Mouse (Mus musculus): ENCODE measurements around the gene Pmm1.
A peak's percentile ranks its signal among the peaks of the same experiment; 100 is the strongest.
"Not testable (repeated sequence)": the region's sequence is repeated elsewhere in the genome, so short reads cannot be mapped to it uniquely, and the experiment has no call there.

Gene Pmm1

DNA sequence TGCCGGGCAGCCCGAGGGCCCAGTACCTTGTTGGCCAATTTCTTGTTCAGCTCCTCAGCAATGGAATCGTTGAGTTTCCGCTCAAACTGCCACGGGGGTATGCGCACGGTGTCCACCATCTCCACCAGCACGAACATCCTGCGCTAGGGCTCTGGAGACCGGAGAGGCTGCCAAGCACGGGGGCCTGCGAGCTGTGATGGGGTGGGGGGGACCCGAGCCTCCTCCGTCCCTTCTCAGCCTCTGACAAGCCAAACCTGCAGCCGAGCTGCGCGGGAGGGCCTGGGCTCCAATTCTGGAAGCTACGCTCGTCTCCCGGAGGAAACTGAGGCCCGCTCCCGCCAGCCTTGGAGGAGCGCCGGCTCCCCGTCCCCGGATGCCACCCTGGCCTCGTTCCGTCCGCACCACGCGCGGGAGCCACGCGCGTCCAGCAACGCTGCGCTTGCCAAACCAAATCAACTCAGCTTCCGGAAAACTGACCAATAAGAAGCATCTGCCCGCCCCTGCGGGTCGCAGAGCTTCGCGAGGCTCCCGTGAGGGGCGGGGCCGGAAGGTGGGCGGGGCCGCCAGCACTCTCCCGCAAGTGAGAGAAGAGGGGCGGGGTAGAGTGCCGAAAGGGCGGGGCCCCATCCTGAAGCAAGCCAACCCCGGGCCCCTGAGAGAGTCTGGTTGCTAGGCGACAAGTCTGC lies 34.8 kb downstream of the Pmm1 start, which contains the start of gene Polr3h:
Gene Polr3h (minus strand): TSS at position 481 of the 686 bp plus-strand sequence.
- peak; percentile 99 for DNase-seq

DNA sequence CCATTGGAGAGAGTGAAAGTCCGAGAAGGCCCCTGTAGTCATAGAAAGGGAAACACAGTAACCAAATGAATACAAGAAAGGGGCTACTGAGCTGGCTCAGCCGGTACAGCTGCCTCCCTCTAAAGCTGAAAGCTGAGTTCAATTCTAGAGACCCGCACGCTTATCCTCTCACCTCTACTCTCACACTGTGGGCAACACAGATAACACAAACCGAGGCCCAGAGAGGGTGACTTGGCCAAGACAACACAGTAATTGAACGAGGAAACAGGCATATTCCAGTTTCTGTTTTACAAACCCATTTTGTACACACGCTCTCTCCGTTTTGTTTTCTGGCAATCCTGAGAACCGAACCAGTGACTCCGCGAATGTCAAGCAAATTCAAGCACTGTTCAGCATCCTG lies 35.8 kb downstream of the Pmm1 start:
- no peak for DNase-seq

DNA sequence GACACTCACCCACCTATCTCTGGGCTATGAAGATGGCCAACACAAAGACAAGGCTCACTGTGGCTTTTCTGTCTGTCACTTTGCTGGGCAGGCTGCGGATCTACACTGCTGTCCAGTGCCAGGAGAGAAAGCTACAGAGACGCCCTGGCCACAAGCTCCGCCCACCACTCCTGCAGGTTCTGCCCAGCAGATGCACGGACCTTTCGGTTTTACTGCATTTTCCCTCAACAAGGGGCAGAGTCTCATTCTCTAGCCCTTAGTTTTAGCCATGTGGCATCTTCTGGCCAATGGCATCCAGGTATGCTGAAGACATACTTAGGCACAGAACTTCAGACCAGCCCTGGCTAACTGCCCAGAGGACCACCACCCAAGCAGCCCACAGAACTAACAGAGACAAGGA lies 39.5 kb downstream of the Pmm1 start:
- DNase-seq = no peak

DNA sequence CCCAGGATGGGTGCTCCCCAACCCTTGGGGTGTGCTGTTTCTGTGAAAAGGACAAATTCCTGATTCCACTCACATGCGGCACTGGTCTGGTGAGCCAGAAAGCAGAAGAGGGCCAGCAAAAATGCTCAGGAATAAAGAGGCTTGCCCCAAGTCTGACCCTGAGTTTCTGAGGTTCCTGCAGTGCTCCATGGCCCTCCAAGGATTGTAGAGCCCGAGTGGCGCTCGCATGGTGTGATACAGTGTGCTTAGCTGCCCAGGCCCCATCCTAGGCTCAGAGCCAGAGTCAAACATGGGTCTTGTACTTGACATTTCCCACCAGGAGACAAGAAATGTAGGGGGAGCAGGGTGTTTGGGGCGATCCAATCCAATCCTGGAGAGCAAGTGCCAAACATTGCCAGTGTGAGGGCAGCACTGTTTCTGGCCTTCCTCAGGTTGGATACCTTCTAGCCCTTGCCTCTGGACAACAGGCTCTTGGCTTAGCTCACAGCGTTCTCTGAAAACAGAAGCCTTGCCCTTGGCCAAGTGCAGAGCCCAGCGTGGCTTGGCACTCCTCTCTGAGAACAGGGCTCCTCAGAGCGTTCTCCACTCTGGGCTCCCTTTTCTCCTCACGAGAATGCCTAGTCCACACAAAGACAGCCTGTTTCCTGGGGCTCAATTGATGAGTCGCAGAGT lies 40.0 kb downstream of the Pmm1 start:
- DNase-seq = no peak

DNA sequence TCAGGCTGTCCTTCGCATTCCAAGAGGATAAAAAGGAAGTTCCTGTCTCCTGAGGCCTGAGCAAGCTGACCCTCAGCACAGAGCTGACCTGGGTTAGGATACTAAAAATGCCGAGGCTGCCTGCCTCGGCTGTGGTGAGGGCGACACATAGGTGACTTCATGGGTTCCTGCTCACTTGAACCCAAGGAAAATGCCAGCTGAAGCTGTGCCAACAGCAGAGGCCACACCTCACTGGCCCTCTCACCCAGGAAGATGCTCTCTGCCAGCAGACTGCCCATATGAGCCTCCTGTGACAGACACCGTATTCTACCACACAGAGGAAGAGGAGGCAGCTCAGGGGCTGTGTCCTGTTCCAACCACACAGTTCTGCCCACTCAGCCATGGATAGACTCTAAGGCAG lies 41.7 kb downstream of the Pmm1 start:
- DNase-seq = no peak

DNA sequence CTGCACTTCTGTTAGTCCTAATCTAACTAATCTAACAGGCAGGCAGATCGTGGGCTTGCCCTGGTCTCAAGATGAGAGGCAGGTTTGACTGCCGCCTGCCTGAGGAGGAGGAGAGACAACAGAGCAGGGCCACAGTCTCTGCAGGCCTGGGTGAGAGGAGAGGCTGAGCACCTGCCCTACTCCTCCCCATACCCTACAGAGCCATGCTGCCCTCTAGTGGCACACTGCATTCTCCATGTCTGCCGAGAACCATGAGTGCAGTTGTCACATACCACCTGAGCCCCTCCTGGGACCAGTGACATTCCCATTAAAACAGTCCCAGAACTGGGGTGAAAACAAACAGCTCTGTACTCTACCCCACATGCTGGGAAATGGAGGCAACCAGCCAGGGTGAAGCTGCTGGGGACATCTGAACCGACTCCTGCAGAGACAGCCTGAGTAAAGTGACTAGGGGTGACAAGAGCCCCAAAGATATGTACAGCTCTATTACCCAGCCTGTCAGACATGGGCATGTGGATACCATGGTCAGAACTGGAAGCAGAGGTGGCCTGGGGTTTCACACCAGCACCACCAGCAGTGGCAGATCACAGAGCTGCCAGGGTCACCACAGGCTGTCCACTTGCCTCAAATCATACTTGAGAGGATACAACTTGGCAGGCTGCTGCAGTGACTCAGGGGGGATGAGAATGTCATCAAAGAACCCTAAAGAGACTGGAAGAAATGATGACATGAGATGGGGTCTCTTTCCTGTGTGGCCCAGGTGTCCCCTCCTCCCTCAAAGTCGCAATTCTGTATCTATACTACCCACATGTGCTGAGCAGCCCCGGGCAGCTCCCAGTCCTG lies 42.9 kb downstream of the Pmm1 start:
- DNase-seq = peak; percentile 86

DNA sequence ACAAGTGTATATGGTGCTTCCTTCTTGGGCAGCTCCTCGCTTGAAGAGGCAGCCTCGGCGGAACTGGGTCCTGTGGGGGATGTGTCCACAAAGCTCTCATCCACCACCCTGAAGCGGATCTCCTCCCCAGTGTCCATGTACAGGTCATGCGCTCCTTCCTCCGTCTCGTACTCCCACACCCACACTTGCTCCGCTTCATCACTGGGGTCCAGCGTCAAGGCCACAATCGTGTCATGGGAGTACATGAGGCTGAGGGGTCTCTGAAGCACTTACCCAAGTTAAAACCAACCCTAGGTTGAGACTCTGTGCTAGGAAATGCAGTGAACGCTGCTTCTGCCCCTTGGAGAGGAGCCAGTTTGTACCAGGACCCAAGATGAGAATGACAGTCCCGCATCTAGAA lies 43.5 kb downstream of the Pmm1 start:
- DNase-seq = no peak

DNA sequence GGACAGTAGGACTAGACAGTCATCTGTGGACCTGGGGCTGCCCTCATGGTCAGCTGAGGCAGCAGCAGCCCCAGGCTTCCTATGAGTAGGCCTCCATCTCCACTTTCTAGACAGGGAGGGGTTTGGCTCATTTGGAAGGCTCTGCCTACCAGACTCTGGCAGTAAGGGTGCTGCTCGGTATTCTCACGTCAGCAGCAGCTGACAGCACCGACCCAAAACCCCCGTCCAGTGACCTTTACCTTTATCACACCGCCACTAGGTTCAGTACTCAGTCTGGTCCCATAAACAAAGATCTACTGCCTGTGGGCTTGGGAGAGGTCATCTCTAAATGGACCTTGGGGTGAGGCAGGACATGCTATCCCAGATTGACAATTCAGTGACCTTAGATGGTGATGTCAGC lies 45.1 kb downstream of the Pmm1 start:
- no peak for DNase-seq

DNA sequence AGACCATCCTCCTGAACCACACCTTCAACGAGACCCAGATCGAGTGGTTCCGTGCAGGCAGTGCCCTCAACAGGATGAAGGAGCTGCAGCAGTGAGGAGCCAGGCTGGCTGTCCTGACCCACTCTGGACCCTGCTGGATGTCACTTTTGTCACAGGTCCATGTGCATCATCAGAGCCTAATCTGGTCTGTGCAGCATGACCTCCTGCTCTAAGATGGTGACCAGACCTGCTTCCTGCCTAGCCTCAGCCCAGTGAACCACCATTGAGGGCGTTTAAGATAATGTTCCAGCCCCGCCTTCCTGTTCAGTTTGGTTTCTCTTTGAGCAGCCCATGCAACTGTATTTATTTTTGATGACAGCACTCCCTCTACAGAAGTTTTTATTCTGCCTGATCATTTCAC lies 46.1 kb downstream of the Pmm1 start:
- no peak for DNase-seq

DNA sequence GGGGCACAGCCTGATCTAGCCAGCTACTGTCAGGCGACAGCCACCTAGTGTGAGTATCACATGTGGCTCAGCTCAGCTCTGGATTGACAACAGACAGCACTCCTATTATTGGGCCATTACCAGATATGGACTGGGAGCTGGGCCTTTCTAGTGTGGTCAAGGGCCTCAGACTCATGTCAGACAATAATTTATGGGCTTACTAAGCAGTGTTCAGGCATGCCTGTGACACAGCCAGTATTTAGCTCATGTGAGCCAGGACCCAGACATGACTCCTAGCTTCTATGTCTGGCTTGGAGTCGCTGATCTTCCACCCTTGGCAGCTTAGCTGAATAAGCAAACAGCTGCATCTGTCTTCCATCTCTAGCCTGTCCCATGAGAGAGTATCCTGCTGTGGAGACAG lies 48.2 kb downstream of the Pmm1 start:
- no peak for DNase-seq

DNA sequence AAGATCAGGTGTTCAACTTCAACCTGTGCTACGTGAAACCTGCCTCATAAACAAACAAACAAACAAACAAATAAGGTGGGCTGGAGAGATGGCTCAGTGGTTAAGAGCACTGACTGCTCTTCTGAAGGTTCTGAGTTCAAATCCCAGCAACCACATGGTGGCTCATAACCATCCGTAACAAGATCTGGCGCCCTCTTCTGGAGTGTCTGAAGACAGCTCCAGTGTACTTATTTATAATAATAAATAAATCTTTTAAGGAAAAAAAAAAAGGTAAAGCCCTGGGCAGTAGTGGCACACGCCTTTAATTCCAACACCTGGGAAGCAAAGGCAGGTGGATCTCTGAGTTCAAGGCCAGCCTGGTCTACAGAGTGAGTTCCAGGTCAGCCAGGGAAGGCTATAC lies 52.0 kb downstream of the Pmm1 start:
- DNase-seq = not testable (repeated sequence)

DNA sequence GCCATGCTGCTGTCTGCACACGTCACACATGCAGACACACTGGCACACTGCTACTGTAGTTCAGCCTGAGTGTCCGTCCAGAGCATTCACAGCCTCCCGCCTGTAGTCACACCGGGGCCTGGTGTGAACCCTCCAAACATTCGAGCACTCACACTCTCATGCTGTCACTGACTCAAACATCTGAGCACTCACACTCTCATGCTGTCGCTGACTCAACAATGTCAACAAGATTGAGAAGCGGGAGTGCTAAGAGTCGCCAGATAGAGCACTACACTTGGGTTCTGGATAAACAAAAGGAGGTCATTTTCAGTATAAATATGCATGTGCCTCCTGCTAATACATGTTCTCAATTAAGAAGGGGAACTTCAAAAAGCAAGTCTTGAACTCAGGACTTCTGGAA lies 52.8 kb downstream of the Pmm1 start:
- DNase-seq = no peak

DNA sequence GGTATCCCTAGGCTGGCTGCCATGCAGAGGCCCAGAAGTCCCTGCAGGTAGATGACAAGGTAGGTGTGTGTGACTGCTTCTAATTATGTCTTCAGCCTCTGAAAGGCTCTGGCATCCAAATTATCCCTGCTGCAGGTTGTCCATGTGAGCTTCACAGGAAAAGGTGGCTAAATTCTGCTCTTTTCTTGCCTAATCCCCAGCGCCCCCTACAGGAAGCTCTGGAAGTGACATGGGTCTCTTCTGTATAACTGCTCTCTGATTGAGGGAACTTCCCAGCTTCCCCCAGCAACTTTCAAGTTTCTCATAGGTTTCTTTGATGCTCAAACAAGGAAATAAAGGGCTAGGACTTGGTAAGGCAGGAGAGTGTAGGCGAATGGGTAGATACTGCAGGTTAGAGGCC lies 55.8 kb downstream of the Pmm1 start:
- peak; percentile 79 for DNase-seq
